Mouse (Mus musculus): ENCODE data around the gene Krt17.

DNA sequence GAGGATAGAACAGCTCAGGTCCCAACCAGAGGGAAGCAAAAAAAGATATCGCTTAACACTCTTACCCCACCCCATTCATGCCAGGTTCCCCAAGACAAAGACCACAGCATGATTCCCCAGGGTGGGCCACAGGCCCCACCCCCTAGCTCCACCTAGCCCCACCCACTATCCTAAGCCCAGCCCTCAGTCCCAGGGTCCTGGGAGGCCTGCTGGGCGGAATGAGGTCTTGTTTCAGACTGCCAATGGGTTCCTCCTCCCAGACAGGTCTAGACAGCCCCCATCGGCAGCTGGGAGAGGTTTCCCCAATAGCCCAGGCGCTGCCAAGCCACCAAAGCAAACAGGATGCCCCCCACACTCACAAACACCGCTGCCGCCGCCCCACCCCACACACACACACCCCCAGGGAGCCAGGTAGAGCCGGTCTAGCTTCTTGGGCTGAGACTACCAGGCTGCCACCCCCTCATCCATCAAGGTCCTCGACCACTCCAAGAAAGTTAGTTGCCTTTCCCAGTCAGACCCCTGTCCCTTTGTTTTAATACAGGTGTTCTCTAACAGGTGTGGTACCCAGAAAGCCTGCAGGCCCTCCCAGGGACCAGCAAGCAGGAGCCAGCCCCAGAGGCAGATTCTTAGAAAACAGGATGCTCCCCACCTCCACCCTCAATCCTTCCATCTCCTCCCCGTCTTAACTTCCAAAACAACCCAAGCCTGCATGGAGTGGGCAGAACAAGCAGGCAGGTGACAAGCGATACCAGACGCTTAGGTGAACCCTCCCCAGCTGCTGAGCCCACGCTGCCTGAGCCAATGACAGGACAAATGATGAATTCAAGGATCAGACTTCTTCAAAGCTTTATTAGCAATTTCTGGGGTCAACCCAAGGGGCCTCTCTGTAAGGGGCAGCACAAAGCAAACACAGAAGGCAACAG is 1.5 kb upstream of the Krt17 start:
- no peak for TF ChIP-seq CTCF (IDR thresholded peaks at IDR 0.05; ENCODE audit: low read depth, low read length)
- TF ChIP-seq EP300 (IDR thresholded peaks at IDR 0.05; ENCODE audit: insufficient read depth, low read depth, low read length) = peak; percentile 56; the same call in 1 of the 2 replicates
- no peak for TF ChIP-seq POLR2A (IDR thresholded peaks at IDR 0.05; ENCODE audit: insufficient read depth, low read length)

Data from ES-Bruce4 (cell line).